Mouse (Mus musculus): ENCODE measurements around the gene Mapk8ip3.

DNA sequence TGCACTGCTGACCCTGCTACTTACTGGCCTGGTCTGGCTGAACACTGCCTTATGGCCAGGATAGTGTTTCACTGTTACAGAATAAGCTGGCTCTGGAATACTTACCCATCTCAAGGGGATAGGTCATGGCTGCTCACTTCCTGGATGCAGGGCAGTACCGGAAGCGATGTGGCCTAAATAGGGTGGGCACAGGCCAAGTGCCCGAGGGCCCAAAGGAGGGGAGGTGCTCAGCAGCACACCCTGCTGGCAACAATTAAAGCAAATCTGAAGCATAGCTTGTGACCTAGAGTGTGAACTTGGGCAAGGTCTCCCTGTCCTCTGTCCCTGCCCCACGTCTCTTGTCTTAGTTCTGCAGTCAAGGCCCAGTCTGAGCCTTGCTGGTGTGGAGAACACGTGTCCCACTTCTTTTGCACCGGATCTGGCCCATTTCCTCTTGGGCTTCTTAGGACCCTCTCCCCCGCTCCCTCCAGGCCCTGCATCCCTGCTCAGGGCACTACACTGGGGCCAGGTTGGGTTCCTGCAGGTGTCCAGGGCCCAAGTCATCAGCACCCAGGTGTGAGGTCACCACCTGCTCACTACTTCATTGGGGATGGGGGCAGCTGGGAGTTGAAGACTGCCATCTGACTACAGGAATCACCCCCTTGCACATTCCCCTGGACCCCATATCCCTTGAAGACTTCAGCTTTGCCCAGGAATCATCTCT, 54.9 kb downstream of the Mapk8ip3 start:
- no peak for TF ChIP-seq EP300 (IDR thresholded peaks at IDR 0.05; ENCODE audit: low read depth)
- TF ChIP-seq CTCF (IDR thresholded peaks at IDR 0.05; ENCODE audit: low read depth), result peak; percentile 56

Measured in heart, postnatal 0 days (tissue).